Mouse (Mus musculus) thymus, postnatal 36 days (tissue): ENCODE data around the gene Ankrd34a.

Experiments used
- DNase-seq, 2 experiments: peaks; one replicate each; pipeline ENCODE4 v3.0.0; 2022; ENCODE audit warnings: mixed read lengths in 2 of 2

Gene Ankrd34a

GRCm38 (mm10) chr3:96623201-96623600 lies 26.8 kb downstream of the Ankrd34a start:
- no peak for DNase-seq

DNA sequence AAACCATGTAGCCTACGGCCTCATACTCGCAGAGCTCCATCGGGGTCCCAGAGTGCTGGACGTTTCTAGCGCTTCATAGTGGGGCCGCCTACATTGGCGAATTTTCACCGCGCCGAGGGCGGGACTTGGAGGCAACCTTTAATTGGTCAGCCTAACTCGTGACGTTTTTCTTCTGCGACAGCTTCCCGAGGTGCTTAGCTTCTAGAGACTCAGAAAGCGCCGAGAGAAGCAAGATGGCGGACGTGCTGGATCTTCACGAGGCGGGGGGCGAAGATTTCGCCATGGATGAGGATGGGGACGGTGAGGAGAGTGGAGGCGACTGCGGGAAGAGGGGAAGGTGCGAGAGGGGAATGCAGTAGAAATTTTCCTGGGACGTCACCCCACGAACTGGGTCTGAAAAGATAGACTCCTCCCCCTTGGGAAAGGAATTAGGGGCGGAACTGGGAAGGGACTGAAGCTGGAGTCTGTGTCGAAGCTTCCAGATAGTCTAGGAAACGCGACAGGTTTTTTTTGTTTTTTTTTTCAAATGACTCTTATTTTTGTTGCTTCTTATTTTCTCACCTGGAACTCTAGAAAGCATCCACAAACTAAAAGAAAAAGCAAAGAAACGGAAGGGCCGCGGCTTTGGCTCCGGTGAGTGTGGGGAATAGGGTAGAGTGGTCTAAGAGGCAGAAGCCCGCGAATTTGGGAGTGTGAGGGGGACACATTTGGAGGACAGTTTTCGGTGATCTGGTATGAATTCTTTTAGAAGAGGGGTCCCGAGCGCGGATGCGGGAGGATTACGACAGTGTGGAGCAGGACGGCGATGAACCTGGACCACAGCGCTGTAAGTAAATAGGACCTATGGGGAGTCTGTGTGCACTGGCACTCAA lies 33.5 kb downstream of the Ankrd34a start, which contains the start of gene Rbm8a:
Gene Rbm8a, plus strand, starts transcription at position 205 of the 872 bp plus-strand sequence.
- peak; percentile 91 to 92 for DNase-seq

DNA sequence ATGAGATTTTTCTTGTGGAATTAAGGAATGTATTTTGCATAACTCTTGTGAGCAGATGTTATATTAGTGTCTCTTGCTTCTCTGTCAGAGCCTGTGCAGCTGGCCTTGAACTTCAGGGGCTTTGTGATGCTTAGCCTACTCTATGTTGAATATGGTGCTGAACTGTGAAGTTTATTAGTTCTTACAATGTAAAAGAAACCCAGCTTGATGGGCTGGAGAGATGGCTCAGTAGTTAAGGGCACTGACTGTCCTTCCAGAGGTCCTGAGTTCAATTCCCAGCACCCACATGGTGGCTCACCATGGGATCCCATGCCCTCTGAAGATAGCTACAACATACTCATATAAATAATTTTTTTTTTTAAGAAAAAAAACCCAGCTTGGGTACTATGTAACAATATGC lies 35.6 kb downstream of the Ankrd34a start:
- DNase-seq, result no peak

DNA sequence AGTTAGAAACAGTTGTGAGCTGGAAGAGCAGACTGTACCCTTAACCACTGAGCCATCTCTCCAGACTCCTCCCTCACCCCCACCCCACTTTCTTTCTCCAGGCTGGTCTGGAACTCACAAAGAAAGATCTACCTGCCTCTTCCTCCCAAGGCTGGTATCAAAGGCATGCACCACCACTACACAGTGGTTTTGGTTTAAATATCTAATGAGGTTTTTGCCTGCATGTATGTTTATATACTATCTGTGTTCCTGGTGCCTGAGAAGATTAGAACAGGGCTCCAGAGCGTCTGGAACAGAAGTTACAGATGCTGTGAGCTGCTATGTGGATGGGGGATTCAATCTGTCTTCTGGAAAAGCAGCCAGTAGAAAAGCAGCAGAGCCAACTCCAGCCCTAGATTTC lies 37.6 kb downstream of the Ankrd34a start:
- no peak for DNase-seq

GRCm38 (mm10) chr3:96634928-96635879 lies 38.8 kb downstream of the Ankrd34a start, which contains the start of the genes Pex11b and Gm42957:
TSS of gene Pex11b (plus strand) at chr3:96635376.
TSS of gene Gm42957 (plus strand) at chr3:96635474.
- peak; percentile 83 to 85 for DNase-seq

DNA sequence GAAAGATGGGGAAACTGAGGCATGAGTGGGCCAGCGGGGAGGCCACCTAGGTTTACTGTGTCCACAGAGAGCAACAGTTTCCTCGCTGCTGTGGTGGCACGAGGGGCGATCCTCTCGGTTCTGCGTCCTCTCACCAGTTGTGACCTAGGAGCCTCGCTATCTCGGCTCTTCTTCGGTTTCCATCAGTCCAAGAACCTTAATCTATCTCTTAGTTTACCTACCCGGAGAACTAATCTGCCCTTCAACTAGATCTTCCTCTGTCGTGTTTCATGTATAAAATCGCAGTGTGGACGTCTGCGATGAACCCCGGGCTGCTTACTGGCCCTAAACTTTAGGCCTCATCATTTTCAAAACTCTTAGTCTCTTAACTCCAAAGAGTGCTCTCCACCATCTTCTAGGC lies 39.5 kb downstream of the Ankrd34a start:
- DNase-seq, result no peak

- DNase-seq, result no peak
Observed at GRCm38 (mm10) chr3:96636448-96636847, 40.0 kb downstream of the Ankrd34a start.

- peak; percentile 67 to 78 for DNase-seq
Observed at GRCm38 (mm10) chr3:96639219-96639618, 42.8 kb downstream of the Ankrd34a start.

GRCm38 (mm10) chr3:96645018-96645649 lies 48.7 kb downstream of the Ankrd34a start, which contains the start of gene Itga10:
TSS of gene Itga10 (plus strand) at chr3:96645584.
- DNase-seq, result no peak

GRCm38 (mm10) chr3:96647365-96647764 lies 50.9 kb downstream of the Ankrd34a start:
- DNase-seq, result no peak
